Mouse (Mus musculus) ES-Bruce4 (cell line): ENCODE data around the gene Homer2. TPM values are rescaled to one million over a fixed set of nuclear protein-coding genes. Genes with fewer than 3 reads are reported as not detected.
A peak's percentile ranks its signal among the peaks of the same experiment; 100 is the strongest.

Source experiments
- H3K27ac ChIP-seq: 2 replicates; pipeline ENCODE4 v1.5.1; 2012; ENCODE audit warnings: low read length, inconsistent platforms; ENCODE audit not compliant: insufficient read depth
- H3K27me3 ChIP-seq: 2 replicates; pipeline ENCODE4 v1.6.1; 2012; ENCODE audit warnings: mild to moderate bottlenecking, low read length, inconsistent platforms; ENCODE audit not compliant: control insufficient read depth, poor library complexity, insufficient read depth, severe bottlenecking
- H3K36me3 ChIP-seq: 2 replicates; pipeline ENCODE4 v1.6.1; 2012; ENCODE audit warnings: inconsistent platforms, mild to moderate bottlenecking, low read length, moderate library complexity; ENCODE audit not compliant: control insufficient read depth, poor library complexity, insufficient read depth, severe bottlenecking
- H3K4me1 ChIP-seq: one replicate; pipeline ENCODE4 v1.8.1; 2011; ENCODE audit warnings: low read length; ENCODE audit not compliant: control insufficient read depth, insufficient read depth
- H3K4me3 ChIP-seq: 2 replicates; pipeline ENCODE4 v1.5.1; 2011; ENCODE audit warnings: low read depth, mild to moderate bottlenecking, low read length
- H3K9ac ChIP-seq: 2 replicates; pipeline ENCODE4 v1.6.1; 2012; ENCODE audit warnings: low read depth, mild to moderate bottlenecking, inconsistent platforms; ENCODE audit not compliant: poor library complexity, severe bottlenecking
- H3K9me3 ChIP-seq: replicated peaks from 2 replicates; pipeline ENCODE4 v1.6.1; 2012; ENCODE audit warnings: mild to moderate bottlenecking, low read length, inconsistent platforms; ENCODE audit not compliant: control insufficient read depth, poor library complexity, insufficient read depth, severe bottlenecking
- CTCF ChIP-seq: IDR thresholded peaks from one replicate; pipeline ENCODE4 v1.8.1; 2011; ENCODE audit warnings: low read depth, low read length
- EP300 ChIP-seq: IDR thresholded peaks from 2 replicates; pipeline ENCODE4 v1.6.1; 2011; ENCODE audit warnings: low read depth, low read length; ENCODE audit not compliant: insufficient read depth
- POLR2A ChIP-seq: IDR thresholded peaks from one replicate; pipeline ENCODE4 v1.8.1; 2011; ENCODE audit warnings: low read length; ENCODE audit not compliant: insufficient read depth
- polyA plus RNA-seq: library from polyadenylated mRNA; stranded (reverse); fragments of >200 nt; gene quantifications from 2 replicates; pipeline ENCODE4 v1.2.4, GENCODE M21; 2011; ENCODE audit warnings: low read depth; ENCODE audit not compliant: missing spikeins, insufficient read depth, insufficient read length

The Homer2 gene
- polyA plus RNA-seq, 1 experiment: 9.2 TPM

DNA sequence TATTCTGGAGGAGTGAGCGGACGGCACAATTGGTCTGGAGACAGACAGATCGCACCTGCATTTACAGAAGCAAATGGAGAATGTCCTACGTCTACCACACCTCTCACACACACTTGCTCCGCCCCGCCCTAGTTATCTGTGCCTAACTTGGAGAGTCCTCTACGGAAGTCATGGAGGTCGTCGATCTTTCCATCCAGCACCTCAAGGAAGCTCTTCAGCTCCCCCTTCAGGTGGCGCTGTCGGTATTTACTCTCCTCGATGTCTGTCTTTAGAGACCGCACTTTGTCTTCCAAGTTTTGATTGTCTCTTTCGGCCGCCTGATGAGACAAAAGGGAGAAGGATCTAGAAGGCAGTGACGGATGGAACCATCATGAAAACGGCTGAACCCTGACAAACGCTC is 97.2 kb downstream of the Homer2 start:
- H3K27ac ChIP-seq: no peak overlapping the region
- 0 out of 2 replicates have a peak overlapping the region, but pooled peaks have one; percentile 12 for H3K4me3 ChIP-seq
- peak; percentile 64 for TF ChIP-seq CTCF
- TF ChIP-seq POLR2A: no peak
- 0 out of 2 replicates have a peak, but pooled peaks have one; percentile 6 for TF ChIP-seq EP300
- H3K36me3 ChIP-seq: no peaks in the 10 kb centered on the region
- no peaks in the 10 kb centered on the region for H3K27me3 ChIP-seq
- H3K9me3 ChIP-seq: no peaks in the 10 kb centered on the region
- no peak overlapping the region for H3K9ac ChIP-seq
- H3K4me1 ChIP-seq: no peaks in the 10 kb centered on the region

DNA sequence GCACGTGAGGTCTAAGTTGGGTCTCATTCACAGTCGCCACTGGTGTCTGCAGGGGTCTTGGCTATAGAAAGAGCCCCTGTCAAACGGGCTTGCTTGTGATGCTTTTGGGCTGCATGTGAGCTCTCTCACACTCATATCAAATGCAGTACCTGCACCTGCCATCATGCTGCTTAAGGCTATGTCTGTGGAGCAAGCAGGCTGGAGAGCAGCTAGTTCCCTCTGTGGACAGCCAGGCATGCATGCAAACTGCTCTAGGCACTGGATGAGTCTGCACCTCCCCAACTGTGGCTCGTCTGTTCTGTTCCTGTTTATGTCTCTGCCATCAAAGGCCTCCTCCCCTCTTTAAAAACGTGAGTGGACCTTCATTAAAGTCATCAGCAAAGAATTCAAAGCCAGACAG is 100.9 kb downstream of the Homer2 start:
- H3K9me3 ChIP-seq: no peaks in the 10 kb centered on the region
- TF ChIP-seq CTCF: no peak
- no peak for TF ChIP-seq EP300
- no peak for TF ChIP-seq POLR2A
- H3K36me3 ChIP-seq: no peaks in the 10 kb centered on the region
- no peak overlapping the region for H3K27ac ChIP-seq
- no peak overlapping the region for H3K4me3 ChIP-seq
- H3K27me3 ChIP-seq: no peaks in the 10 kb centered on the region
- H3K4me1 ChIP-seq: no peaks in the 10 kb centered on the region
- H3K9ac ChIP-seq: no peak overlapping the region

GRCm38 (mm10) chr7:81605489-81605888 is 101.8 kb downstream of the Homer2 start:
- Histone ChIP-seq H3K9me3 (no peaks in the 10 kb centered on the region), H3K27ac (no peak overlapping the region), H3K4me3 (no peak overlapping the region), H3K9ac (no peak overlapping the region), H3K36me3 (no peaks in the 10 kb centered on the region), H3K4me1 (no peaks in the 10 kb centered on the region), H3K27me3 (no peaks in the 10 kb centered on the region)
- TF ChIP-seq EP300 (no peak), POLR2A (no peak), CTCF (no peak)

DNA sequence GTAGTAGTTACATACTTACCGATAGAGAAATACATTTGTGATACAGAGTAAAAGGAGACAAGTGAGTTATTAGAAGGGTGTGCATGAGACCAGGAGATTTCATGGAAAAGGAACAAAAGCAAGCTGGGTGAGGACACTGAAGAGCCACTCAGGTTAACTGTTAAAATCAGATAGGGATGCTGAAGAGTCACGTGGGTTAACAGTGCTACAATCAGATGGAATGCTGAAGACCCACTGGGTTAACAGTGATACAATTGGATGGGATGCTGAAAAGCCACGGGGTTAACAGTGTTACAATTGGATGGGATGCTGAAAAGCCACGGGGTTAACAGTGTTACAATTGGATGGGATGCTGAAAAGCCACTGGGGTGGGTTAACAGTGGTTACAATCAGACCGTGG is 102.3 kb downstream of the Homer2 start:
- Histone ChIP-seq H3K9me3 (no peaks in the 10 kb centered on the region), H3K27ac (no peak overlapping the region), H3K27me3 (no peaks in the 10 kb centered on the region), H3K4me3 (no peak overlapping the region), H3K4me1 (peaks cover 1% of the 10 kb centered on the region), H3K9ac (no peak overlapping the region), H3K36me3 (no peaks in the 10 kb centered on the region)
- no peak for TF ChIP-seq CTCF
- no peak for TF ChIP-seq POLR2A
- TF ChIP-seq EP300: no peak

GRCm38 (mm10) chr7:81599379-81600280 is 107.7 kb downstream of the Homer2 start:
- H3K27ac ChIP-seq: peak overlapping the region; percentile 83
- TF ChIP-seq POLR2A (no peak), EP300 (peak; percentile 74; the same call in 1 of the 2 replicates), CTCF (no peak)
- no peak overlapping the region for H3K4me3 ChIP-seq
- no peaks in the 10 kb centered on the region for H3K9me3 ChIP-seq
- no peaks in the 10 kb centered on the region for H3K27me3 ChIP-seq
- H3K4me1 ChIP-seq: peaks cover 4% of the 10 kb centered on the region
- no peak overlapping the region for H3K9ac ChIP-seq
- peaks cover 13% of the 10 kb centered on the region for H3K36me3 ChIP-seq

- no peak overlapping the region for H3K9ac ChIP-seq
- peaks cover 16% of the 10 kb centered on the region for H3K36me3 ChIP-seq
- TF ChIP-seq CTCF (no peak), EP300 (no peak), POLR2A (no peak)
- H3K4me1 ChIP-seq: peaks cover 4% of the 10 kb centered on the region
- no peaks in the 10 kb centered on the region for H3K27me3 ChIP-seq
- H3K27ac ChIP-seq: no peak overlapping the region
- no peak overlapping the region for H3K4me3 ChIP-seq
- no peaks in the 10 kb centered on the region for H3K9me3 ChIP-seq
These were observed 109.7 kb downstream of the Homer2 start for GRCm38 (mm10) chr7:81597660-81598059.
